16 mouse cellular contexts compared by ENCODE assay signal in genomic region chr8:12187366-12187765, GRCm38 (mm10).
"Had no signal": no experiment of that assay in that cellular context is flagged by ENCODE, and none has a peak within 500 bp of the region (broad histone marks: within the 10 kb centered on the region; RNA-seq: fewer than 3 reads in every experiment).

No protein-coding gene starts in this region.

- H3K27me3 ChIP-seq: stomach, embryonic 15.5 days had no signal

- H3K27ac ChIP-seq: neural tube, embryonic 13.5 days; neural tube, embryonic 15.5 days; stomach, embryonic 15.5 days; stomach, postnatal 0 days had no signal

- H3K9ac ChIP-seq: neural tube, embryonic 13.5 days; neural tube, embryonic 15.5 days; stomach, embryonic 15.5 days had no signal

- H3K36me3 ChIP-seq: neural tube, embryonic 13.5 days; neural tube, embryonic 15.5 days; stomach, embryonic 15.5 days had no signal

- H3K4me3 ChIP-seq: neural tube, embryonic 13.5 days; neural tube, embryonic 15.5 days; stomach, embryonic 15.5 days had no signal

- DNase-seq: retina, postnatal 1 day; right cerebral cortex, adult 18-20 months; right cerebral cortex, postnatal 14 days; right cerebral cortex, postnatal 25 days; right cerebral cortex, postnatal 4 days; spleen, adult 18-20 months; thymus, adult 18-20 months; thymus, adult 2 months; thymus, postnatal 14 days; thymus, postnatal 25 days; thymus, postnatal 36 days; thymus, postnatal 4 days had no signal

- H3K9me3 ChIP-seq: neural tube, embryonic 13.5 days; neural tube, embryonic 15.5 days; stomach, embryonic 15.5 days had no signal

- H3K4me1 ChIP-seq: neural tube, embryonic 13.5 days; neural tube, embryonic 15.5 days; stomach, embryonic 15.5 days had no signal
